Mouse (Mus musculus): ENCODE measurements around the gene Armc12. TPM values are rescaled to one million over a fixed set of nuclear protein-coding genes. Genes with fewer than 3 reads are reported as not detected.
"Not testable (repeated sequence)": the region's sequence is repeated elsewhere in the genome, so short reads cannot be mapped to it uniquely, and the experiment has no call there.

Armc12 gene
- total RNA-seq, 2 experiments from 2014 or later: not detected

- DNase-seq (ENCODE audit: low spot score in 2 of 2): peak; percentile 76 to 82
These were observed 2.6 kb upstream of the Armc12 start for GRCm38 (mm10) chr17:28528043-28528351.

- no peak for DNase-seq (ENCODE audit: low spot score in 2 of 2)
These were observed 1.5 kb upstream of the Armc12 start for GRCm38 (mm10) chr17:28529116-28529515.

- no peak for DNase-seq (ENCODE audit: low spot score in 2 of 2)
These were observed 1.3 kb downstream of the Armc12 start for GRCm38 (mm10) chr17:28531946-28532345.

- no peak for DNase-seq (ENCODE audit: low spot score in 2 of 2)
These were observed 2.0 kb downstream of the Armc12 start for GRCm38 (mm10) chr17:28532557-28532956.

- no peak for DNase-seq (ENCODE audit: low spot score in 2 of 2)
These were observed 2.7 kb downstream of the Armc12 start for GRCm38 (mm10) chr17:28533327-28533726.

- DNase-seq (ENCODE audit: low spot score in 2 of 2): no peak
These were observed 7.3 kb downstream of the Armc12 start for GRCm38 (mm10) chr17:28537881-28538280.

- no peak for DNase-seq (ENCODE audit: low spot score in 2 of 2)
These were observed 16.3 kb downstream of the Armc12 start for GRCm38 (mm10) chr17:28546925-28547324.

- DNase-seq (ENCODE audit: low spot score in 2 of 2): no peak
These were observed 17.9 kb downstream of the Armc12 start for GRCm38 (mm10) chr17:28548550-28548949.

- no peak for DNase-seq (ENCODE audit: low spot score in 2 of 2)
These were observed 18.5 kb downstream of the Armc12 start, which contains the start of gene Clpsl2 for GRCm38 (mm10) chr17:28549111-28549510. Gene Clpsl2, plus strand, starts transcription at chr17:28549411.

GRCm38 (mm10) chr17:28553040-28553793 is 22.6 kb downstream of the Armc12 start:
- peak in 1 of 2 experiments; percentile 55 for DNase-seq (ENCODE audit: low spot score in 2 of 2)

- DNase-seq (ENCODE audit: low spot score in 2 of 2): not testable (repeated sequence)
These were observed 23.4 kb downstream of the Armc12 start for GRCm38 (mm10) chr17:28554021-28554420.

- DNase-seq (ENCODE audit: low spot score in 2 of 2): no peak
These were observed 26.2 kb downstream of the Armc12 start for GRCm38 (mm10) chr17:28556635-28557396.

- DNase-seq (ENCODE audit: low spot score in 2 of 2): no peak
These were observed 27.2 kb downstream of the Armc12 start for GRCm38 (mm10) chr17:28557772-28558171.

- DNase-seq (ENCODE audit: low spot score in 2 of 2): no peak
These were observed 30.0 kb downstream of the Armc12 start, which contains the start of gene Clps for GRCm38 (mm10) chr17:28560598-28560997. Gene Clps, minus strand, starts transcription at chr17:28560766.

GRCm38 (mm10) chr17:28561613-28562012 is 31.0 kb downstream of the Armc12 start:
- no peak for DNase-seq (ENCODE audit: low spot score in 2 of 2)

GRCm38 (mm10) chr17:28565181-28565580 is 34.6 kb downstream of the Armc12 start:
- no peak for DNase-seq (ENCODE audit: low spot score in 2 of 2)

GRCm38 (mm10) chr17:28567541-28567940 is 36.9 kb downstream of the Armc12 start:
- no peak for DNase-seq (ENCODE audit: low spot score in 2 of 2)

- no peak for DNase-seq (ENCODE audit: low spot score in 2 of 2)
These were observed 41.3 kb downstream of the Armc12 start for GRCm38 (mm10) chr17:28571868-28572267.

GRCm38 (mm10) chr17:28572521-28572920 is 41.9 kb downstream of the Armc12 start:
- DNase-seq (ENCODE audit: low spot score in 2 of 2): no peak

- no peak for DNase-seq (ENCODE audit: low spot score in 2 of 2)
These were observed 42.3 kb downstream of the Armc12 start for GRCm38 (mm10) chr17:28572941-28573340.

GRCm38 (mm10) chr17:28575244-28576125 is 44.9 kb downstream of the Armc12 start, which contains the start of gene Lhfpl5:
Gene Lhfpl5, plus strand, starts transcription at chr17:28575641.
- peak; percentile 39 to 46 for DNase-seq (ENCODE audit: low spot score in 2 of 2)

Measured in gastrocnemius, postnatal 4 days (tissue).